Mouse (Mus musculus): ENCODE results near the gene Cep295. TPM values are rescaled to one million over a fixed set of nuclear protein-coding genes. Genes with fewer than 3 reads are reported as not detected.
"Not testable (repeated sequence)": the region's sequence is repeated elsewhere in the genome, so short reads cannot be mapped to it uniquely, and the experiment has no call there.

Cep295 gene
- polyA plus RNA-seq, 1 experiment from 2014 or later = 26.2 TPM

GRCm38 (mm10) chr9:15364843-15365242 lies 7.3 kb upstream of the Cep295 start:
- H3K4me1 ChIP-seq (ENCODE audit: insufficient read depth) = no peaks in the 10 kb centered on the region
- ATAC-seq (ENCODE audit: insufficient read depth) (no peak), DNase-seq (no peak)
- no peak overlapping the region for H3K4me3 ChIP-seq (ENCODE audit: low read depth, low read length)
- H3K9me3 ChIP-seq (ENCODE audit: low read depth, low read length) = no peaks in the 10 kb centered on the region
- H3K9ac ChIP-seq = no peak overlapping the region
- no peaks in the 10 kb centered on the region for H3K27me3 ChIP-seq (ENCODE audit: insufficient read depth, low read length)
- TF ChIP-seq CTCF (IDR thresholded peaks at IDR 0.05; ENCODE audit: low read depth) = no peak
- no peak overlapping the region for H3K4me2 ChIP-seq
- 52% methylated on average over 1 of the region's 1 CpGs for WGBS
- no peaks in the 10 kb centered on the region for H3K36me3 ChIP-seq (ENCODE audit: insufficient read depth)
- H3K27ac ChIP-seq (ENCODE audit: low read depth) = no peak overlapping the region

GRCm38 (mm10) chr9:15356916-15357483 lies 588 bp downstream of the Cep295 start:
- no peak for TF ChIP-seq CTCF (IDR thresholded peaks at IDR 0.05; ENCODE audit: low read depth)
- ATAC-seq (ENCODE audit: insufficient read depth) (no peak), DNase-seq (no peak)
- Histone ChIP-seq H3K9me3 (ENCODE audit: low read depth, low read length) (no peaks in the 10 kb centered on the region), H3K27me3 (ENCODE audit: insufficient read depth, low read length) (no peaks in the 10 kb centered on the region), H3K4me2 (peak overlapping the region; percentile 67), H3K36me3 (ENCODE audit: insufficient read depth) (peaks cover 20% of the 10 kb centered on the region), H3K4me1 (ENCODE audit: insufficient read depth) (0 out of 2 replicates have a peak, but pooled peaks cover 2% of the 10 kb centered on the region), H3K27ac (ENCODE audit: low read depth) (peak overlapping the region; percentile 72), H3K9ac (peak overlapping the region; percentile 81), H3K4me3 (ENCODE audit: low read depth, low read length) (peak overlapping the region; percentile 69)
- 0% methylated on average over 9 of the region's 9 CpGs for WGBS

- H3K27ac ChIP-seq (ENCODE audit: low read depth) = no peak overlapping the region
- no peaks in the 10 kb centered on the region for H3K4me1 ChIP-seq (ENCODE audit: insufficient read depth)
- peaks cover 68% of the 10 kb centered on the region for H3K36me3 ChIP-seq (ENCODE audit: insufficient read depth)
- DNase-seq = no peak
- no peak for ATAC-seq (ENCODE audit: insufficient read depth)
- WGBS = 56% methylated on average over 2 of the region's 2 CpGs
- no peak overlapping the region for H3K9ac ChIP-seq
- H3K4me2 ChIP-seq = no peak overlapping the region
- no peaks in the 10 kb centered on the region for H3K9me3 ChIP-seq (ENCODE audit: low read depth, low read length)
- TF ChIP-seq CTCF (IDR thresholded peaks at IDR 0.05; ENCODE audit: low read depth) = no peak
- H3K27me3 ChIP-seq (ENCODE audit: insufficient read depth, low read length) = no peaks in the 10 kb centered on the region
- H3K4me3 ChIP-seq (ENCODE audit: low read depth, low read length) = no peak overlapping the region
Observed at GRCm38 (mm10) chr9:15349925-15350324, 7.7 kb downstream of the Cep295 start.

GRCm38 (mm10) chr9:15337776-15338175 lies 19.8 kb downstream of the Cep295 start:
- no peak for DNase-seq
- no peak overlapping the region for H3K4me2 ChIP-seq
- no peaks in the 10 kb centered on the region for H3K4me1 ChIP-seq (ENCODE audit: insufficient read depth)
- no peaks in the 10 kb centered on the region for H3K9me3 ChIP-seq (ENCODE audit: low read depth, low read length)
- no peak for ATAC-seq (ENCODE audit: insufficient read depth)
- H3K36me3 ChIP-seq (ENCODE audit: insufficient read depth) = peaks cover 84% of the 10 kb centered on the region
- 85% methylated on average over 4 of the region's 4 CpGs for whole genome bisulfite sequencing
- no peaks in the 10 kb centered on the region for H3K27me3 ChIP-seq (ENCODE audit: insufficient read depth, low read length)
- H3K9ac ChIP-seq = no peak overlapping the region
- no peak for TF ChIP-seq CTCF (IDR thresholded peaks at IDR 0.05; ENCODE audit: low read depth)
- H3K27ac ChIP-seq (ENCODE audit: low read depth) = no peak overlapping the region
- no peak overlapping the region for H3K4me3 ChIP-seq (ENCODE audit: low read depth, low read length)

- no peak for TF ChIP-seq CTCF (IDR thresholded peaks at IDR 0.05; ENCODE audit: low read depth)
- WGBS = 72% methylated on average over 2 of the region's 2 CpGs
- H3K9ac ChIP-seq = no peak overlapping the region
- no peaks in the 10 kb centered on the region for H3K27me3 ChIP-seq (ENCODE audit: insufficient read depth, low read length)
- peaks cover 73% of the 10 kb centered on the region for H3K36me3 ChIP-seq (ENCODE audit: insufficient read depth)
- ATAC-seq (ENCODE audit: insufficient read depth) (peak; percentile 40; the same call in 1 of the 2 replicates), DNase-seq (no peak)
- no peak overlapping the region for H3K4me2 ChIP-seq
- no peaks in the 10 kb centered on the region for H3K9me3 ChIP-seq (ENCODE audit: low read depth, low read length)
- no peak overlapping the region for H3K4me3 ChIP-seq (ENCODE audit: low read depth, low read length)
- no peak overlapping the region for H3K27ac ChIP-seq (ENCODE audit: low read depth)
- H3K4me1 ChIP-seq (ENCODE audit: insufficient read depth) = no peaks in the 10 kb centered on the region
Observed at GRCm38 (mm10) chr9:15318170-15318742, 39.3 kb downstream of the Cep295 start.

GRCm38 (mm10) chr9:15317223-15318169 lies 40.1 kb downstream of the Cep295 start:
- Histone ChIP-seq H3K9ac (no peak overlapping the region), H3K4me1 (ENCODE audit: insufficient read depth) (no peaks in the 10 kb centered on the region), H3K4me2 (no peak overlapping the region), H3K27ac (ENCODE audit: low read depth) (no peak overlapping the region), H3K4me3 (ENCODE audit: low read depth, low read length) (no peak overlapping the region), H3K36me3 (ENCODE audit: insufficient read depth) (peaks cover 74% of the 10 kb centered on the region), H3K27me3 (ENCODE audit: insufficient read depth, low read length) (no peaks in the 10 kb centered on the region), H3K9me3 (ENCODE audit: low read depth, low read length) (no peaks in the 10 kb centered on the region)
- no peak for DNase-seq
- ATAC-seq (ENCODE audit: insufficient read depth) = no peak
- no peak for TF ChIP-seq CTCF (IDR thresholded peaks at IDR 0.05; ENCODE audit: low read depth)
- WGBS = 53% methylated on average over 5 of the region's 5 CpGs

GRCm38 (mm10) chr9:15316296-15316695 lies 41.3 kb downstream of the Cep295 start:
- H3K9ac ChIP-seq; H3K4me3 ChIP-seq (ENCODE audit: low read depth, low read length); H3K9me3 ChIP-seq (ENCODE audit: low read depth, low read length); H3K4me2 ChIP-seq; H3K4me1 ChIP-seq (ENCODE audit: insufficient read depth); H3K27me3 ChIP-seq (ENCODE audit: insufficient read depth, low read length); DNase-seq; H3K27ac ChIP-seq (ENCODE audit: low read depth): not testable (repeated sequence)
- peaks cover 73% of the 10 kb centered on the region for H3K36me3 ChIP-seq (ENCODE audit: insufficient read depth)
- 0 out of 2 replicates have a peak, but pooled peaks have one; percentile 25 for ATAC-seq (ENCODE audit: insufficient read depth)
- WGBS = 100% methylated on average over 1 of the region's 2 CpGs
